Mouse (Mus musculus) forebrain, embryonic 14.5 days (tissue): ENCODE data around the gene Fasn. TPM values are rescaled to one million over a fixed set of nuclear protein-coding genes. Genes with fewer than 3 reads are reported as not detected.
"Not testable (repeated sequence)": the region's sequence is repeated elsewhere in the genome, so short reads cannot be mapped to it uniquely, and the experiment has no call there.

Experiments used
- ATAC-seq: fragments of 200-750 bp; cut with Nextera tagmentation; 2 replicates; pipeline ENCODE4 v1.8.0; 2017; ENCODE audit warnings: mild to moderate bottlenecking, moderate library complexity
- DNase-seq: peaks from one replicate; pipeline ENCODE4 v3.0.0-alpha.2; 2015; ENCODE audit warnings: low spot score
- H3K27ac ChIP-seq: fragments of 300-500 bp; sonication (generic); 2 replicates; pipeline ENCODE4 v1.5.1; 2014; ENCODE audit warnings: low read depth, mild to moderate bottlenecking, control low read depth, low read length, moderate library complexity
- H3K27me3 ChIP-seq: fragments of 300-500 bp; sonication (generic); replicated peaks from 2 replicates; pipeline ENCODE4 v1.6.1; 2014; ENCODE audit warnings: low read length, control low read depth, mixed read lengths; ENCODE audit not compliant: control insufficient read depth, insufficient read depth
- H3K36me3 ChIP-seq: fragments of 300-500 bp; sonication (generic); 2 replicates; pipeline ENCODE4 v1.6.1; 2014; ENCODE audit warnings: low read length, control low read depth; ENCODE audit not compliant: control insufficient read depth, insufficient read depth
- H3K4me1 ChIP-seq: fragments of 300-500 bp; sonication (generic); 2 replicates; pipeline ENCODE4 v1.6.1; 2014; ENCODE audit warnings: antibody characterized with exemption, low read length, control low read depth; ENCODE audit not compliant: control insufficient read depth, insufficient read depth
- H3K4me2 ChIP-seq: fragments of 300-500 bp; sonication (generic); 2 replicates; pipeline ENCODE4 v1.6.1; 2014; ENCODE audit warnings: mild to moderate bottlenecking, control low read depth, low read length
- H3K4me3 ChIP-seq: fragments of 300-500 bp; sonication (generic); 2 replicates; pipeline ENCODE4 v1.5.1; 2014; ENCODE audit warnings: low read depth, low read length, control low read depth
- H3K9ac ChIP-seq: fragments of 300-500 bp; sonication (generic); 2 replicates; pipeline ENCODE4 v1.6.1; 2014; ENCODE audit warnings: mild to moderate bottlenecking, low read length, control low read depth, moderate library complexity
- H3K9me3 ChIP-seq: fragments of 300-500 bp; sonication (generic); replicated peaks from 2 replicates; pipeline ENCODE4 v1.6.1; 2016; ENCODE audit warnings: low read length, control low read depth, mixed read lengths; ENCODE audit not compliant: control insufficient read depth
- WGBS: fragments of 180-500 bp; shearing (Covaris S2); extraction: QIAGEN DNeasy Blood & Tissue Kit; methylation state at CpG from one replicate; pipeline ENCODE4 v1.1.7; 2014; 5-methylcytosine and 5-hydroxymethylcytosine counted together
- polyA plus RNA-seq: library from polyadenylated mRNA; unstranded; fragments of >200 nt; fragmentation: Nextera tagmentation; extraction: Ambion mirVana; gene quantifications from 2 replicates; pipeline ENCODE4 v1.2.1, GENCODE M21; 2014

Fasn gene
- polyA plus RNA-seq, 1 experiment from 2014 or later = 84.2 TPM

- ATAC-seq (no peak), DNase-seq (no peak)
- H3K4me1 ChIP-seq = peaks cover 8% of the 10 kb centered on the region
- H3K27me3 ChIP-seq = no peaks in the 10 kb centered on the region
- no peaks in the 10 kb centered on the region for H3K9me3 ChIP-seq
- WGBS = 94% methylated on average over 9 of the region's 9 CpGs
- H3K27ac ChIP-seq = no peak overlapping the region
- H3K4me3 ChIP-seq = no peak overlapping the region
- H3K9ac ChIP-seq = no peak overlapping the region
- H3K36me3 ChIP-seq = peaks cover 63% of the 10 kb centered on the region
- no peak overlapping the region for H3K4me2 ChIP-seq
Observed at GRCm38 (mm10) chr11:120792652-120793051, 31.7 kb downstream of the Fasn start.

- no peak overlapping the region for H3K9ac ChIP-seq
- ATAC-seq = no peak
- DNase-seq = no peak
- H3K4me2 ChIP-seq = no peak overlapping the region
- peaks cover 6% of the 10 kb centered on the region for H3K4me1 ChIP-seq
- H3K27ac ChIP-seq = no peak overlapping the region
- no peak overlapping the region for H3K4me3 ChIP-seq
- H3K36me3 ChIP-seq = peaks cover 83% of the 10 kb centered on the region
- WGBS = 88% methylated on average over 3 of the region's 3 CpGs
- no peaks in the 10 kb centered on the region for H3K27me3 ChIP-seq
- no peaks in the 10 kb centered on the region for H3K9me3 ChIP-seq
Observed at GRCm38 (mm10) chr11:120789810-120790209, 34.5 kb downstream of the Fasn start.

GRCm38 (mm10) chr11:120789355-120789754 is 35.0 kb downstream of the Fasn start:
- H3K4me1 ChIP-seq = peaks cover 6% of the 10 kb centered on the region
- H3K9ac ChIP-seq = no peak overlapping the region
- no peak overlapping the region for H3K4me2 ChIP-seq
- no peaks in the 10 kb centered on the region for H3K27me3 ChIP-seq
- H3K36me3 ChIP-seq = peaks cover 81% of the 10 kb centered on the region
- no peak overlapping the region for H3K27ac ChIP-seq
- no peaks in the 10 kb centered on the region for H3K9me3 ChIP-seq
- ATAC-seq = no peak
- 92% methylated on average over 4 of the region's 4 CpGs for WGBS
- no peak overlapping the region for H3K4me3 ChIP-seq
- no peak for DNase-seq

- not testable (repeated sequence) for H3K4me3 ChIP-seq, H3K4me2 ChIP-seq, H3K9me3 ChIP-seq, ATAC-seq, DNase-seq, H3K27me3 ChIP-seq, H3K9ac ChIP-seq, H3K27ac ChIP-seq, H3K4me1 ChIP-seq
- peaks cover 75% of the 10 kb centered on the region for H3K36me3 ChIP-seq
- 86% methylated on average over 9 of the region's 10 CpGs for WGBS
Observed at GRCm38 (mm10) chr11:120788460-120788859, 35.9 kb downstream of the Fasn start.

- WGBS = 39% methylated on average over 9 of the region's 9 CpGs
- peak overlapping the region; percentile 97 for H3K4me2 ChIP-seq
- ATAC-seq = no peak
- H3K4me1 ChIP-seq = peaks cover 11% of the 10 kb centered on the region
- H3K36me3 ChIP-seq = peaks cover 62% of the 10 kb centered on the region
- peak overlapping the region; percentile 94 for H3K4me3 ChIP-seq
- no peak overlapping the region; the same call in 1 of the 2 replicates for H3K27ac ChIP-seq
- no peak for DNase-seq
- H3K27me3 ChIP-seq = no peaks in the 10 kb centered on the region
- H3K9me3 ChIP-seq = no peaks in the 10 kb centered on the region
- peak overlapping the region; percentile 91 for H3K9ac ChIP-seq
Observed at GRCm38 (mm10) chr11:120785145-120785544, 39.2 kb downstream of the Fasn start.

- H3K9ac ChIP-seq = peak within 1 kb of the TSS; percentile 91
- WGBS = under 1% methylated on average over 84 of the region's 107 CpGs
- peaks cover 11% of the 10 kb centered on the region for H3K4me1 ChIP-seq
- H3K4me2 ChIP-seq = peak within 1 kb of the TSS; percentile 97
- peak within 1 kb of the TSS; percentile 66 for H3K27ac ChIP-seq
- DNase-seq (peak; percentile 85), ATAC-seq (peak; percentile 90)
- no peaks in the 10 kb centered on the region for H3K27me3 ChIP-seq
- no peaks in the 10 kb centered on the region for H3K9me3 ChIP-seq
- H3K4me3 ChIP-seq = peak within 1 kb of the TSS; percentile 94
- H3K36me3 ChIP-seq = peaks cover 54% of the 10 kb centered on the region
Observed at GRCm38 (mm10) chr11:120784064-120784791, 40.1 kb downstream of the Fasn start, which contains the start of the genes Rfng and Gps1. TSS of gene Rfng (minus strand) at chr11:120784207. TSS of gene Gps1 (plus strand) at chr11:120784272.

- Histone ChIP-seq H3K4me2 (peak overlapping the region; percentile 97), H3K36me3 (peaks cover 50% of the 10 kb centered on the region), H3K9ac (peak overlapping the region; percentile 91), H3K27ac (peak overlapping the region; percentile 66), H3K4me1 (peaks cover 11% of the 10 kb centered on the region), H3K27me3 (no peaks in the 10 kb centered on the region), H3K4me3 (peak overlapping the region; percentile 94), H3K9me3 (no peaks in the 10 kb centered on the region)
- WGBS = 2% methylated on average over 42 of the region's 42 CpGs
- ATAC-seq (peak; percentile 44; the same call in 1 of the 2 replicates), DNase-seq (no peak)
Observed at GRCm38 (mm10) chr11:120783426-120784063, 40.8 kb downstream of the Fasn start.

GRCm38 (mm10) chr11:120781361-120781760 is 43.0 kb downstream of the Fasn start:
- WGBS = 92% methylated on average over 6 of the region's 6 CpGs
- not testable (repeated sequence) for DNase-seq

GRCm38 (mm10) chr11:120779876-120780275 is 44.5 kb downstream of the Fasn start:
- no peaks in the 10 kb centered on the region for H3K9me3 ChIP-seq
- WGBS = 84% methylated on average over 1 of the region's 1 CpGs
- no peak for ATAC-seq
- H3K4me2 ChIP-seq = no peak overlapping the region
- H3K27ac ChIP-seq = no peak overlapping the region
- H3K4me3 ChIP-seq = no peak overlapping the region
- H3K27me3 ChIP-seq = no peaks in the 10 kb centered on the region
- peaks cover 21% of the 10 kb centered on the region for H3K36me3 ChIP-seq
- H3K4me1 ChIP-seq = peaks cover 6% of the 10 kb centered on the region
- no peak for DNase-seq
- no peak overlapping the region for H3K9ac ChIP-seq

More at GRCm38 (mm10) chr11:120781361-120781760, 43.0 kb downstream of the Fasn start:
- not testable (repeated sequence) for H3K27ac ChIP-seq, H3K27me3 ChIP-seq, ATAC-seq, H3K4me2 ChIP-seq, H3K9ac ChIP-seq, H3K4me3 ChIP-seq, H3K9me3 ChIP-seq
- H3K36me3 ChIP-seq = peaks cover 28% of the 10 kb centered on the region
- H3K4me1 ChIP-seq = peaks cover 11% of the 10 kb centered on the region
